Mouse (Mus musculus) c-Kit-positive CD71-positive TER-119-positive erythroid progenitor cells, embryonic 14.5 days (primary cell): Measurements from ENCODE around the gene Cpsf3.

Experiments used
- DNase-seq: peaks from one replicate; pipeline ENCODE4 v3.0.0-alpha.2; 2013; ENCODE audit warnings: low spot score

The Cpsf3 gene

DNA sequence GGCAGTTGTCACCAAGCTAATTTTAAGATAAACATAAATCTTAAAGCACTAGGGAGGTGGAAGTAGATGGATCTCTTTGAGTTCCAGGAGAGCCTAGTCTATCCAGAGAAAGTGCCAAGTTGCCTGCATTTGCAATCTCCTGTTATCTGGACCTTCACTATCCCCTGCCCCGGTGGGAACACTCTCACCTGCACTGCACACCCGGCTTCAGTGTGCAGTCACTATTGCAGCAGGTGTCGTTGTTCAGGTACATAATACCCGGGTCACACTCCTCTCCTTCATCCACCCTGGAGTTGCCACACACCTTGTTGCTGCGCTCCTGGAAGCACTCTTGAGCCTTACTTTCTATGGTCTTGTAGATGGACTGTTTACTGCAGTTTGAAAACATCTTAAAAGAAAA, 48.6 kb downstream of the Cpsf3 start:
- DNase-seq: no peak

DNA sequence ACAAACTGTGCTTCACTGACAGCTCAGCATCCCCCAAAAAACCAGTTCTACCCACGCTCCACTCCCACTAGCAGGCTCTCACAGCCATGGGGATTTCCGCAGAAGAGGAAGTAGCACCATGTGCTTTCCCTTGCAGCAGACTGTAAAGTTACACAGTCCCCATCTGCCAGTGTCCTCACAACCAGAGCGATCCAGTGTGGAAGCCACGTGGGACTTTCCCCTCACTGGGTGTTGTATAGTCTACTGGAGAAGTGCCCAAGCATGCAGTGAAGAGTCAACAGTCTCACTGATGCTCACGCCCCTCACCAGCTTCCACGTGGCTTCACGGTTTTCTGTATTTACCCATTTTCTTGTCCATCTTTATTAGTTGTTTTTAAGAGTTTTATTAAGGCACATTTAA, 50.7 kb downstream of the Cpsf3 start:
- DNase-seq: no peak

GRCm38 (mm10) chr12:21337171-21337570, 52.0 kb downstream of the Cpsf3 start:
- no peak for DNase-seq

DNA sequence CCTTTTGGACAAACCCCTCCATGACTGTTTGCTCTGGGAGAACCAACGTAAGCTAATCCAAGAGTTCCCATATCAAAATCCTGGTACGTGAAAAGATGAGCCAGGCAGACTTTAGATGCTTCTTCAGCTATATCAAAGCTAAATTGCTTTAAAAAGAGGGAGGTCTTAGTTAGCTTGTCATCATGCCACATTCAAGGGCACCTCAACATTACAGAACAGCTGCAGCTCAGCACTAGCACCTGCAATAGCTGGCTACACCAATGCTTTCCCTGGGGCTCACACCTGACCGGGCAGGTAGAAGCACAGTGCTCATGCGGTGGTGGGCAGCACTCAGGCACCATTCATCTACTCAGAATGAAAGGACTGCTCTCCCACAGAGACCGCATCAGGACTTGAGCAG, 55.5 kb downstream of the Cpsf3 start:
- no peak for DNase-seq

GRCm38 (mm10) chr12:21346972-21347371, 61.8 kb downstream of the Cpsf3 start:
- DNase-seq: no peak

DNA sequence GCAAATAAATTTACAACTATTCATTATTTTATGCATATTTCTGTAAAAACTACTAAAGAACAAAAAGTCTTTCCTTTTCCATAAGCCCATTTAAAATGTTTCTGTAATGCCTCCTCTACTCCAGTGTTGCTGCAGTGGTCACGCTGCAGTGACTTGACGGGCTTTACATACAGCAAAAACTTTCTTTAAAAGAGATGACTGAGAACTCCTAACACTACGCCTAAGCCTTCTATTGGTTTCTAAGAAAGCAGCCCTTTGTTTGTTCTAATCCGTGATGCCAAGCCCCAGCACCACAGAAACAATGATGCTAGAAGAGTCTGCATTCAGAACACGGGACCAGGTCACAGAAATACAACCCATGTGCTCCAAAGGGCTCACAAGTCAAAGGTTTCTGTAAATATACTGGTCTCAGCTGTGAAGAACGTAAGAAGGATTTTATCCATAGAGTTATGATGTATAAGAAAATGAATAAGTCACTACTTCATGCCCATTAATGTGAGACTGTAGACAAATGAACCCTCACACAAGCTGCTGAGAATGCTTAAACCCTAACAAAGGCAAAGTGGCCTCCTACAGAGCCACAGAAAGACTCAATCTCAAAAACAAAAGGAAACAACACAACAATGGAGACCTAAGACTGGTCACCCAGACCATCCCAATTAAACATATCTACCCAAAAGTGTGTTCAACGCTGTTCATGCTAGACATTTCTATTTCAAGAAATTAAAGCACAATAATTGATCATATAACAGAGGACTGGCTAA, 65.1 kb downstream of the Cpsf3 start:
- DNase-seq: no peak

DNA sequence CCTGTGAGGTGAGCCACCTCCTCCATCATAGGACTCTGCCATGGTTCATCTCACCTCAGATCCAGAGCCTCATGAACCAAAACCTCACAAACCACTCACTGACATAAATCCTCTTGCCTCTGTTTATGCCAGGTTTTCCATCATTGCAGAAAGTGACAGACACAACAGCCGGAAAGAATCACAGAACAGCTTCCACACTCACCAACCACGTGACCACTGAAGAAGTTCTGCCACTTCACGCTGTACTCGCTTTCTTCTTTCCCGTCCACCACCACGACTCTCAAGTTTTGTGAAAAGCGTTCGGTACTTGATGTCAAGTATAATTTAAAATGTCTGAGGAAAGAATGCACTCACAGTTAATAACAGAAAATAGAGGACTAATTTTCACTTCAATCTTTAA, 68.5 kb downstream of the Cpsf3 start:
- DNase-seq: no peak

- DNase-seq: no peak
Measured at GRCm38 (mm10) chr12:21362686-21363085, 77.5 kb downstream of the Cpsf3 start.

DNA sequence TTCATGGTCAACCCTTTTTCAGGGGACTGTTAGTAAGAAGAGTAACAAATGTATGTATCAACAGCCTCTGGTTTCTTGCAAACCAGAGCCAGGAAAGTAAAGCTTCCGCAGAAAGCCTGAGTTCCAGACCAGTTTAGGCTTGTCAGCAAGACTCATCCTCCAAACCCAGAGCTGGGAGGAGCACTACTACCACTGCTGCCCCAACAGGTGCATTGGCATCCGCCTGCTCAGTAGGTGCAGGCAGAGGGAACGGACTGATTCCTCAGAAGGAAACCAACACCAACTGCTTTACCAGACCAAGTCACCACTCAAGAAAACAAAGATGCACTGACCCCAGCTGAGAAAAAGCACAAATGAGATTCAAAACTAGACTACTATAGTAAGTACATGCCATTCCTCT, 78.0 kb downstream of the Cpsf3 start:
- no peak for DNase-seq
